Mouse (Mus musculus): ENCODE results near the gene Zswim4. TPM values are rescaled to one million over a fixed set of nuclear protein-coding genes. Genes with fewer than 3 reads are reported as not detected.

Zswim4 gene
- total RNA-seq, 1 experiment from 2014 or later: 41.3 TPM

DNA sequence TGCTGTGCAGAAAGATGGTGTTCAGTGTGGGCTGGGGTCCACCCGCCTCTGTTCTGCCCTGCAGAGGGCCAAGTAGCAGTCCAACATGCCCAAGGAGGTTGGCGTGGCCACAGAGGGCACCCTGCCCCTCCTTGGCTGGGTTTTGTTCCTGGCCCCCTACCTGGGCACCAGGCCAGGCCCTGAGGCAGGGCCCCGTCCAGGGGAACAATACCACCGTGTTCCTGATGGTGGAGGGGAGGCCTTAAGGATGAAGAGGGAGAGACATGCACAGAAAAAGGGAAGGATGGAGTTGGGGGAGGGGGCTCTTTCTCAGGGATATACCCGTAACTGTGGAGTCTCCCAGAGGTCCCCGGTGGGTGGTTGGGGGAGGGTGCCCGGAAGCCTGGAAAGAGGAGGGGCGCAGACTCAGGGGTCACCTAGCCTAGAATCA is 36.7 kb downstream of the Zswim4 start:
- DNase-seq: no peak

DNA sequence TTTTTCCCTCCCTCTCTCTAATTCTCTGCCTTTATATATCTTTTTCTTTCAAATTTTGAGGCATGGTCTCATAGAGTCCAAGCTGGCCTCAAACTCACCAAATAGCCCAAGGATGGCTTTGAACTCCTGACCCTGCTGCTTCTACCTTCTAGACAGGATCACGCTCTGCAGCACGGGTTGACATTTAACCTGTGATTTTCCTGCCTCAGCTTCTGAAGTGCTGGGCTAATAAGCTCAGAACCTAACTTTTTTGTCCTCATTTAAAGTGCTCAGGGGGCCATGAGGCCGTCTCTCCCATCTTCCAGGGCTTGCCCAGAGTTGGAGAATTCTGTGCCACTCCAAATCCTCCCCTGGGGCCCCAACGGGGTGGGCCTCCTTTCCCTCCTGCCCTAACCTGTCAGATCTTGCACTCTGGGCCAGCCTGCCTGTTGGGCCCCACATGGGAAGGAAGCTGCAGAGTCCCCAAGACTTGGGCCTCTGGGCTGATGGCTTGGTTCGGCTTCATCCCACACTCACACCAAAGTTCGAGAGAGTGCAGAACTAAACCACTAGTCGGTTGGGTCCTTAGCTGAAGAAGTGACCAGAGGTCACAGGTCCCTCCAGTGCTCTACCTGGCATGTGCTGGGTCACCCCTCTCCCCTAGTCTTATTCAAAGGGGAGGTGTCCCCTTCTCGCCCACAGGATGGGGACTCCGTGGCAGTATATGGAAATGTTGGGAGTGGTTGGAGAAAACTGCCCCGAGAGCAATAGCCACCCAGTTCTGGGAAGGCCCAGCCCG is 37.3 kb downstream of the Zswim4 start:
- DNase-seq: no peak

DNA sequence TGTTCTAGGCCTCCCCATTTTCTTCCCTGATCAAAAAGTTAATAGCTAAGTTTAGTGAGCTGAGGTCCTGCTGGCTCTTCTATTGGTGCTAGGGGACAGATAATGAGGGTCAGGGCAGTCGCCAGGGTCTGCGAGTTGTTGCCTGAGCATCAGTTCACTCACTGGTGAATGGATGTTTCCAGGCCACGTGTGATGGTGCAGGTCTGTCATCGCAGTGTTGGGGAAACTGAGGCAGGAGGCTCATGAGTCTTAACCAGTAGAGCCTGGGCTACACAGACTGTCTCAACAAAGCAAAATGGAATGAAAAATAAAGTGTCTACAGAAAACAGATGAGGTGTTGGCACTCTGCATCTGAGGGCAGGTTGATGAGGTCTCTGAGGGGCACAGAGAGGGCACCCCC is 38.0 kb downstream of the Zswim4 start:
- no peak for DNase-seq

DNA sequence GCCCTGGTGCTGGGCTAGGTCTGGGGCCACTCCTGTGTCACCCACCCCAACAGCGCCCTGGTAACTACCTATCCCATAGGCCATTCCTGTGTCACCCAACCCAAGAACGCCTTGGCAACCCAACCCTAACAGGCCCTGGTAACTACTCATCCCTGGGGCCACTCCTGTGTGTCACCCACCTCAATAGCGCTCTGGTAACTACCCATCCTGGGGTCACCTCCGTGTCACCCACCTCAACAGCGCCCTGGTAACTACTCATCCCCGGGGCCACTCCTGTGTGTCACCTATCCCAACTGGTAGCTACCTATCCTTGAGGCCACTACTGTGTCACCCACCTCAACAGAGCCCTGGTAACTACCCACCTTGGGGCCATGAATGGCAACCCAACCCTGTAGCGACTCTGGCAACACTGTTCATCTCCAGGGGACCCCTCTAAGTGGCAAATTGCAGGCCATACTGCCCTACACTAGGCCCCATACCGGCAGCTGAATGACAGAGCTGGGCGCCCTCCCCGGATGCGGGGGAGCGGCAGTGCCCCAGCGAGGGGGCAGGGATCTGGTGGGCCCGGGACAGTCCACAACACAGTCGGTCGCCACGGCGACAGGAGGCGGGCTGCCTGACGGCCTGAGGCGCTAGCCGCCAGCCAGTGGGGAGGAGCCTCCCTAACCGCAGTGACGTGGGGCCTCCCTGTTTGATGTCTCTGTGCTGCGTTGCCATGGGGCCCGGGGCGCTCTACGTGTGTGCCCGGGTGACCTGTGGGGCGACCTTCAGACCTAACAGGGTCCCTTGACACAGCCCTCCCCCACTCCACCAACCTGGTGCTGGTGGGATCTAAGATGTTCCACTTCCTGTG is 38.7 kb downstream of the Zswim4 start:
- DNase-seq: peak; percentile 89

DNA sequence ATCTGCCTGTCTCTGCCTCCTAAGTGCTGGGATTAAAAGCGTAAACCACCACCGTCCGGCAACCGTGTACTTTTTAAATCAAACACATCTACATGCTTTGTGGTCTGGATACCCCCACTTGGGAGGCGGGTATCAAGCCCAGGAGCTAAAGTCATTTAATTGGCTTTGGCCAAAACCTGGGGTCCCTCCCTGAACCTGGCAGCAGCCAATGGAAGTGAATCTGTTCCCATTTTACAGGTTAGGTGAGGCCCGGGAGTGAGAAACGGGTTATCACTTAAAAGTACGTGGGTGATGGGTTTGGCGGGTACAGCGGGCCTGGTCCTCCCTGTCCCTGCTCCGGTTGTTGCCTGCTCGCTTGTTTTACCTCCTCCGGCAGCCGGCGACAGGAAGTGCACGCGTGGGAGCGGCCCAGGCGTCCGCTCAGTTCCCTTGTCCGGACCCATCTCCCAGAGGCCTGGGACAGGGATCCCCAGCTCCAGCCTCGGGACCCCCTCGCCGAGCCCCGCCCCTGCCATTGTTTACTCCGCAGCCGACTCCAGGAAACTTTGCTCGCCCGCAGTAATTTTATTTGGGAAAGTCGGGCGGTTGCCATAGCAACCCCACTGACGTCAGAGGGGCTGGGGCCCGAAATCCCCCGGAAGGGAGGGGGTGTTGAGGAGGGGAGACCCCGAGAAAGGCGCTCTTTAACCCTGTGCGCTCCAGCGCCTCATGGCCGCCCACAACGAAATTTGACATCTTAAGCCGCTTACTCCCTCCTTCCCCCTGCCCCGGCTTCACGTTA is 39.5 kb downstream of the Zswim4 start:
- peak; percentile 78 for DNase-seq

DNA sequence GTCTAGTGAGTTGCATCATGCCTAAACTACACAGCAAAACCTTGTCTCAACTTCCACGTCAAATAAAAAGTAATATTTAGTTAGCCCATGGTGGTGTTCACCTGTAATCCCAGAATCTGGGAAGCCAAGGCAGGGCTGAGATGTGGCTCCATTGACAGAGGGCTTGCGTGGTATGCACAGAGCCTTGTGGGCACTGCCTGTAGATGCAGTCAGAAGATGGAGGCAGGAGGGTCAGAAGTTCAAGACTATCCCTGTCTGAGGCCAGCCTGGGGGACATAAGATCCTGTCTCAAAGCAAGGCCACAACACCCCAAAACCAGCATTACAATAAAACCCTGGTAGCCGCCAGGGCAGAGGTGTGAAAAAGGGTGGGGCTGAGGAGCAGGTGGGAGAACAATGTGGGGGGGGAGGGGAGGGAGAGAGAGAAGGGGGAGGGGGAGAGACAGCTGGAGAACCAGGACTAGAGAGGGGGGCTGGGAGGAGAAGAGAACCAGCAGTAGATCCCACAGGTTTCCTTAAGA is 42.6 kb downstream of the Zswim4 start:
- DNase-seq: no peak

DNA sequence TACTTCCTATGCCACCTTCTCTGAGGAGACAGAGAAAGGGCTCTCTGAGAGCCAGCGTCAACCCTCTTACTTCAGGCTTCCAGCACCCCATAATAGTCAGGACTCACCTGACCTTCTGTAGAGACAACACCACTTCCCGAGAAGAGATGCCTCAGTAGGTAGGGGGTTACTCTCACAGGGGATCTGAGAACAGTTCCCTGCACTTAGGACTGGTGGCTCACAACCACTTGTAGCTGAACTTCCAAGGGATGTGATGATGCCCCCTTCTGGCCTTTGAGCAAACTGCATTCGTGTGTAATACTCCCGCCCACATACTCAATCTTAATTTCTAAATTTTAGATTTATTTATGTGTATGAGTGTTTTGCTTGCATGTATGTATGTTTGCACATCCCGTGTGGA is 43.3 kb downstream of the Zswim4 start:
- no peak for DNase-seq

DNA sequence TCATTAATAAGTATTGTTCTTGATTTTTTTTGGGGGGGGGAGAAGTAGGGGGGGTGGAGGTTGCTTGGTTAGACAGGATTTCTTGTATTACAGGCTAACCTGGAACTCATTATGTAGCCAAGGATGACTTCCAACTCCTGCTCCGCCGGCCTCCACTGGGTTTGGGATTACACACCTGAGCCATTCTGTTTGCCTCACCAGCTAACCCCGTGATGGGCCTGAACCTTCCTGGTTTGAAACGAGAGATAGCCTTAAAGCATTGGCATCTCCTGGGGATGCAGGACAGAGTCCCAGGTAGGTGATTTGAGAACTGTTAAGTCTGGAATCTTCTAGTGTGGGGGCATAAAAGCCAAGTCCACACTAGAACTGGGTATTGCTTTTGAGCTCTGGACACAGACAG is 43.7 kb downstream of the Zswim4 start:
- no peak for DNase-seq

DNA sequence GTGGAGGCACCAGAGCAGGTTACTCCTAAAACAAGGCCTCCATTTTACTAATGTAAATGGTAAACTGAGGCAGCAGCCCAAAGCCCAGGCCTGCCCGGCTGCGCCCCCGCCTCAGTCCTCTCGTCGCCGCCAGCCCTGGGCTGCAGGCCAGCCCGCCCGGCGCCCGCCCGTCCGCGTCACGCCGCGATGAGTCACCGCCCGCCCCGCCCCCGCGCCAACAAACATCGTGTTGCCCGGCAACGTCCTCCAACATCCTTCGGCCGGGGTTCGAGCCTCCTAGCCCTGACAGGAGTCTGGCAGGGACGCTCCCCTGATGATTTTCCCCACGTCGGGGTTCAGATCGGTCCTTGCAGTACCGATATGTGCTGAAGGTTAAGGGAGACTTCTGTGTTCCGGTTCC is 44.3 kb downstream of the Zswim4 start:
- peak; percentile 93 for DNase-seq

DNA sequence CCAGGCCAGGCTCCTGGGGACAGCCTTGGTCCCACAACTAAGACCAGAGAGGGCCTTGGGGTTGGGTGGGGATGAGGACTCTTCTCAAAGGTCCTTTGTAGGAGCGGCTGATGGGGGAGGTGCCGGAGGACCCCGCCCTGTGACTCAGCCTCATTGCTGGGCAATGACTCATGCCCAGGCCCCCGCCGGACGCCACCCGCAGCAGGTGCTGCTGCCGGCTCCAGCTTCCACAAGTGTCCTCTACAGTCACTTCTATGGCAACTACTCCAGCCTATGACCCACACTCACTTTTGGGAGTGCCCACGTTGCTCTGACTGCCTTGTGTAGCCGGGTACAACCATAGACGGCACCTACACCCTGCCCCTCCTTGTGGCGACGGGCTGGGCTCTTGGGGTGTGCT is 44.8 kb downstream of the Zswim4 start:
- peak; percentile 81 for DNase-seq

DNA sequence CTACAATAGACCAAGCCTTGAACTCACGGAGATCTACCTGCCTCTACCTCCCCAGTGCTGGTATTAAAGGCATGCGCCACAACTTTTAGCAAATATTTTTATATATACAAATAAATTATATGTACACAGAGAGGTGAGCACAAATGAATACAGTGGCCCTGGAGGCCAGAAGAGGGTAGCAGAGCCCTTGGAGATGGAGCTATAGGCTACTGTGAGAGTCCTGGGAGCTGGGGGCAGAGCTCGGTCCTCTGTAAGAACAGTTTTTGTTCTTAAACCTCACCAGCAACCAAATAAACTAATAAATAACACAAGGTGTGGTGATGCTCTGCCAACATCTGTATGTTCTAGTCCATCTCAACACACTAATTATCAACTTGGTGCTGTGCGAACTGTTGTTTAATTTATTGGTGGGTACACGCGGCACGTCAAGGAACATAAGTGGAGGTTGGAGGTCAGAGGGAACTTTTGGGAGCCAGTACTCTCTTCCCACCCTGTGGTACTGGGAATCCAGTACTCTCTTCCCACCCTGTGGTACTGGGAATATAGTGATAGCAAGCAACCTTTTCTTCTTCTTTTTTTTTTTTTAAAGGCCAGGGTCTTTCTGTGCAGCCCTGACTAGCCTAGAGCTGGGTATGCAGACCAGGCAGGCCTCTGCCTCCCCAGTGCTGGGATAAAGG is 46.5 kb downstream of the Zswim4 start:
- no peak for DNase-seq

DNA sequence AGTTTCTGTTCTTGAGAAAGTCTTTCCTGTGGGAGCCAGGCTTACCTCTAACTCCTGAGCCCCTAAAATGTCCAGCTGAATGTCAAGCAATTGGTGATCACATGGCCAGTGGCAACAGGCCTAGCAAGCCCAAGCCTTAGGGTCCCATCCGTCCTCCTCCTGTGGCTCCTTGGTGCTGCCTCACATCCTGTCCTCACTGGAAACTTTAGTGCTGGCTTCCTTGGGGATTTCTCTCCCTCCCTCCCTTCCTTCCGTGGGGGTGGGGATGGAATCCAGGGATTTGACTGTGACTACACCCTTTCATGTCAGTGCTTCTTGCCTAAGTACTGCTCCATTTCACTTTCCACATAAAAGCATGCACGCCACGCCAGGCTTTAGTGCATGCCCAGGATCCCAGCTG is 47.3 kb downstream of the Zswim4 start:
- DNase-seq: no peak

DNA sequence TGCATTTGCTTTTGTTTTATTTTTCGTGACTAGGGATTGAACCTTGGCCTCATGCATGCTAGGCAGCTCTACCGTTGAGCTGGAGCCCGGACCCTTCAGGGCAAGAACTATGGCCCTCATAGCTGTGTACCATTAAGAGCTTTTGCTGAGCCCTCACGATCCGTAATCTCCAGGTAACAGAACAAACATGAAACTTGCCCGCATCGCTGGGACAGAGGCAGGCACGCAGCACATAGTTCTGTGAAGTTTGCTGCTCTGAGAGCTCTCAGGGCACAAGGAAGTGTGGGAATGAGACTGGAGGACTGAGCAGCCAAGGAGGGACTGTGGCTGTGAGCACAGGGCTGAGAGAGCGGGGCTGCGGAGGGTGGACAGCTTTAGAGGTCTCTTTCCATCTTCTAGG is 48.2 kb downstream of the Zswim4 start:
- DNase-seq: no peak

DNA sequence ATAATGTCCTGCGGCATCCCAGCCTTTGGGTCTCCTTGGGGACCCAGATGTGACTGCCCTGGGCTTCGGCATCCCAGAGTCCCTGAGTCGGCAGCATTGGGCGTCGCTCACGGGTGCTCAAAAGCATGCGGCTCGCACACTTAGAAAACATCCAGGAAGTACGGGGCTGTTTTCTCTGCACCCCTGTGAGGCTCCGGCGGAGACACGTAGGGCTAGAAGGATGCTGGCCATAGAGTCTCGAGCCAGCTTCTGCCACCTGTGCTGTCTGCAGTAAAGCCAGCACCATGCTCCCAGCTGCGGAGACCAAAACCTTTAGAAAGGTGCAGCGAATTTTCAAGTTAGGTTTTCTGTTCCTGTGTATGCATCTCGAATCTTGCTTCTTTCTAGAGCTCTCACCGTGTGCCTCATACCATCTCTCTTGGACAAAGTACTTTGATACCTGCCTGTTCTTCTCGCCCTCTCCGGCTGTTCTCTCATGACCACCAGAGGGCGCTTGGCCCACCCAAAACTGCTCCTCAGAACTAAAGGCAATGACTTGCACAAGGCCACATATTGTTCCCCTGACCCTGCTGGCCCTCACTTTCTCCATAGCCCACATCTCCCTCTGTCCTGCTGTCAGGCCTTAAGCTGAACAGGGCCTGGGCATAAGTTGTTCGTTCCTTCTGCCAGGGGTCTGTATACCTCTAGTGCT is 49.6 kb downstream of the Zswim4 start:
- DNase-seq: no peak

DNA sequence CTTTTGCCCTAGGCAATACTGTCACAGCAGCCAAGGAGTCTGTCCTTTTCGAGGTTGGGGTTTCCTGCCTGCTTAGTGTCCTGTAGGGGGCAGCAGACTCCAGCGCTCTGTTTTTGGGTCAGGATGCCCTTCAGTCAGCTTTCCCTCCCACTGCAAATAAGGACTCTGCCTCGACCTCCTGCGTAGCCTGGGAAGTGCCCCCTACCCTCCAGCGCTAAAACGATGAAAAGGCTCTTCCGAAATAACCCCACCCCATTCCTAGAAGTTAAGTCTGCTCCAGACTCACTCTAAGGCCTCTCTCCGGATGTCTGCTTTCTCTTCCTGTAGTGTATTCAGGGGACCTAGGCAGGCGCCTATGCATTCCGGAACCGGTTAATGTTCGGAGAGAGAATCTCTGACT is 50.3 kb downstream of the Zswim4 start:
- peak; percentile 67 for DNase-seq

DNA sequence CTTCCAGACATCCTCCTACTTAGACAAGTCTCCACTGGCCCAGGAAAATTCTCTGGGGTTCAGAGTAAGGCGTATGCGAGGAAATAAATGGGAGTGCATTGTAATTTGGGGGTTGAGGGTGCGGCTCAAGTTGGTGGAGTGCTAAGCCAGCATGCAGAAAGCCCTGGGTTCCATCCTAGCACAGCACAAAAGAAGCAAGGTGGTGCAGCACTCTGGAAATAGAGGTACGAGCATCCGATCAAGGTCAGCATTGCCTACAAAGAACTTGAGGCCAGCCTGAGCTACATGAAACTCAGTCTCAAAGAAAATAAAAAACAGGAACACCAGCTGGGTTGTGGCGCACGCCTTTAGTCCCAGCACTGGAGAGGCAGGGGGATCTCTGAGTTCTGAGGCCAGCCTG is 51.7 kb downstream of the Zswim4 start, which contains the start of gene Nanos3:
Gene Nanos3 (minus strand): TSS at position 101 of the 400 bp plus-strand sequence.
- no peak for DNase-seq

DNA sequence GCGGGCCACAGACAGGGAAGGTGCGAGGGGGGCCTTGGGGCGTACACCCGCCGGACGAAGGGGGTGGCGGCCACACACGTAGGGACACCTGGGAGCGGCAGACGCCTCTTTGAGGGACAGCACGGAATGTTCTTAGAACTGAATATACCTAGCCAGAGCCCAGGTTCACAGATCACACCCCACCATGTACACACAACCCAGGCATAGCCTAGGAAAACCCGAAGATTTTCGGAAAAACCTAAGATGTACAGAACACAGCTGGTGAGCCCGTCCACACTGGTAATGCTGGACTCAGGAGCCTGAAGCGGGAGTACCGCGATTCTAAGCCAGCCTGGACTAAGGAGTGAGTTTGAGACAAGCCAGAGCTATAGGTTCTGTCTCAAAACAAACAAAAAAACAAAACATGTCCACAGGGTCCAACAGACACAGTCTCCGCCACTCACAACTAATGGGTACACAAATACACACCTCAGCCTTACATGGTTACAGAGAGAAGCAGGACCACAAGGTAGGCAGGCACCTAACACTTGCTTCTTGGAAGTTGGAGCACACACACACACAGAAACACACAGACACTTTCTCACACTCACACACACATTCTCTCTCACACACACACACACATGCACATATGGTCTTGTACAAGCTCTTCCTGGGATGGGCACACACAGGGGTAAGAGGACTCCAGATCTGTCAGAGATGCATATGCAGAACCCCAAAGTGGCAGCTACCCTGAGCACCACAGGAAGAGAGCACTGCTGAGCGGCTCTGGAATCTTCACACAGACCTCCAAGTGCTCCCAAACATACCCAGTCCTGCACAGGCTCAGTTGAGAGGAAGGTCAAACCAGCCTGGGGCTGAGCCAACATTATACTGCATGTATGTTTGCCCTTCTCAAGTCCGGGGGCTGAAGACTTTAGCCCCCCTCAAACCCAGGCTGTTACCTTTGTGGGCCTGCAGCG is 52.5 kb downstream of the Zswim4 start:
- DNase-seq: no peak

DNA sequence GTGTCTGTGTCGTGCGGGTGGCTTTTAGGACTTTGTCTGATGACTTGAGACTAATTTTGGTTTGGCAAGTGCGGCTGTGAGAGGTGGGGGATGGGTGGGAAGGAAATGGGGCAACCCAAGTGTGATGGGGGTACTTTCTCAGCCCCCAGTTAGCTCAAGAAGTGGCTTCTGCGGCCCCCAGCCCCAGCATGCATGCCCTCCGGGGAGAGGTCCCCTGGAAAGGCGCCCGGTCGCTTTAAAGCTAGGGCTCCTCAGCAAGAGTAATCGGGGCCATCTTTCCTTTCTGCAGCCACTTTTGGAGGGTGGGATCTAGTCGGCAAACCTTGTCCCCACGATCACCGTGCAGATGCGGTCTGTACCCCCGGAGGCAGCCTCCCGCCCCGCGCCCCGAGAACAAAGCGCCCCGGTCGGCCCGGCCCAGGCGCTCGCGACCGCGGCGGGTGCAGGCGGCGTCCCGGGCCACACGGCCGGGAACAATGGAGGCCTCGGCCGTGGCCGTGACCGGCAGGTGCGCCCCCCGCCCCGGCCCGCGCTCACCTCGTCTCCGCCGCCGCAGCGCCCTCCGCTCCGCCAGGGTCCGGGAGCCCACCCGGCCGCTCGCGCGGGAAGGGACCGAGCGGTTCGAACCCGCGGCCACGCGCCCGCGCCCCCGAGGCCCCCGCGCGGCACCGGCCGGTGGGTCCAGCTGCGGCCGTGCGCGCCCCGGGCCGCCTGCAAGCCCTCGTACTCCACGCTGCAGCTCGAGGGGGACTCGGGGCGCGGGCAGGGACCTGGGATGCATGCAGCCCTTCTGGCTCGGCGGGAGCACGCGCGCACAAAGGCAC is 53.4 kb downstream of the Zswim4 start:
- DNase-seq: no peak

DNA sequence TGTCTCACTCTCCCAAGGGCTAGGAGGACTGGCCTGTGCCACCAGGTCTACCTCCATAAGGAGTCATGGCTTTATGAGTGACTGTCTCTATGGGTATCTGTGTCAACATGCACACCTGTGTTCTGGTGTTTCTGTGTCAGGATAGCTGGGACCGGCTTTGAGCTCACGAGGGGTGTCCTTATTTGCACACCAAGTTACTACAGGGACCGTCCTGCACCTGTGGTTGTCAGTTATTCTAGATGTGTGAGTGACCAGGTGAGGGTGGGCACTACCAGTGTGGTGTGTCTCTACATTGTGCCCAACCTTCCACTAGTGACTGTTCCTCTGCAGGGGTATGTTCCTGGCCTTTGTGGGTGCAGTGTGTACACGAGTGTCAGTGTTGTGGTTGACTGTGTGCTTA is 54.0 kb downstream of the Zswim4 start:
- DNase-seq: no peak
